Mouse (Mus musculus): ENCODE measurements around the gene Nudt7. TPM values are rescaled to one million over a fixed set of nuclear protein-coding genes. Genes with fewer than 3 reads are reported as not detected.

The Nudt7 gene
- polyA plus RNA-seq, 1 experiment from 2014 or later = 35.1 TPM

DNA sequence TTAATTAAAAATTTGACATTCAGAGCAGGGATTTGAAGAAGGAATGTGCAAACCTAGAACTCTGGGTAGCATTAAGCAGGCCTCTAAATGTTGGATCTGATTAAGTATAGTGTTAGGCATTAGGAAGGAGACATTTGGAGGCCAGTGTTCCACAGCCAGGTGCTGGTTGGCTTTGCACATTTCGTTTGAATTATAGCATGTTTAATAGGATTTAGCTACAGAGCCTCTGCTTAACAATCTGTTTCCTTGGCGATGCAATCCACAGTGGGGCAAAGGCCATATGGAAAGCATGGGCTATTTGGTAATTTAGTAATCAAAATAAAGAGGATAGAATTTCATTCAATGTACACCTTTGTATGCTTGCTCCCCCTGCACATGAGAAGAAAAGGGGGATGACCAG lies 32.4 kb downstream of the Nudt7 start:
- H3K9ac ChIP-seq (ENCODE audit: low read length) = no peak overlapping the region
- H3K9me3 ChIP-seq (ENCODE audit: control insufficient read depth, low read length) = no peaks in the 10 kb centered on the region
- H3K36me3 ChIP-seq (ENCODE audit: control insufficient read depth, insufficient read depth, low read length) = no peaks in the 10 kb centered on the region
- no peak overlapping the region for H3K4me2 ChIP-seq (ENCODE audit: low read length)
- H3K4me3 ChIP-seq (ENCODE audit: control insufficient read depth in 1 of 2, insufficient read depth in 1 of 2, low read depth in 1 of 2, low read length in 2 of 2) = no peak overlapping the region
- no peaks in the 10 kb centered on the region for H3K27me3 ChIP-seq (ENCODE audit: control insufficient read depth, insufficient read depth, low read length)
- WGBS = 82% methylated on average over 2 of the region's 2 CpGs
- no peak for ATAC-seq (ENCODE audit: insufficient number of reproducible peaks, insufficient read depth, low FRiP score, low read depth)
- H3K4me1 ChIP-seq (ENCODE audit: control insufficient read depth in 2 of 2, insufficient read depth in 2 of 2, low read length in 2 of 2) = no peaks in the 10 kb centered on the region
- H3K27ac ChIP-seq (replicated peaks in 1 of 2; ENCODE audit: control insufficient read depth in 1 of 2, insufficient read depth in 1 of 2, low read depth in 2 of 2, low read length in 2 of 2) = no peak overlapping the region

DNA sequence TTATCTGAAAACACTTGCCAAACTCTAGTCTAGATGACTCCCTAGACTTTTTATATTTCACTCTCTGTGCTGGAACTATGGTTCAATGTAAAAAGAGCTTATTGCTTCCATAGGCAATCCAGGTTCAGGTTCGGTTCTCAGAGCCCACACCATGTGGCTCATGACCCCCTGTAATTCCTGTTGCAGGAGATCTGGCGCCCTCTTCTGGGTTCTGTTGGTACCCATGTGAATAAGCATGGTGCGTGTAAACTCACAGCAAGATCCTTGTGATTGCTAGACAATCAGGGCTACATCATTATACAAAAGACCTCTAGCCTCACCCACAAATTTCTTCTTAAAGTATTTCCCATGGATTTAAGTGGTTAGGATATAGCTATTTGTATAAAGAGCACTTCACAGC lies 43.4 kb downstream of the Nudt7 start:
- Histone ChIP-seq H3K27me3 (ENCODE audit: control insufficient read depth, insufficient read depth, low read length) (no peaks in the 10 kb centered on the region), H3K4me2 (ENCODE audit: low read length) (no peak overlapping the region), H3K4me1 (ENCODE audit: control insufficient read depth in 2 of 2, insufficient read depth in 2 of 2, low read length in 2 of 2) (no peaks in the 10 kb centered on the region), H3K9ac (ENCODE audit: low read length) (no peak overlapping the region), H3K27ac (replicated peaks in 1 of 2; ENCODE audit: control insufficient read depth in 1 of 2, insufficient read depth in 1 of 2, low read depth in 2 of 2, low read length in 2 of 2) (no peak overlapping the region), H3K36me3 (ENCODE audit: control insufficient read depth, insufficient read depth, low read length) (no peaks in the 10 kb centered on the region), H3K9me3 (ENCODE audit: control insufficient read depth, low read length) (no peaks in the 10 kb centered on the region), H3K4me3 (ENCODE audit: control insufficient read depth in 1 of 2, insufficient read depth in 1 of 2, low read depth in 1 of 2, low read length in 2 of 2) (no peak overlapping the region)
- ATAC-seq (ENCODE audit: insufficient number of reproducible peaks, insufficient read depth, low FRiP score, low read depth) = no peak
- 70% methylated on average over 3 of the region's 3 CpGs for WGBS

DNA sequence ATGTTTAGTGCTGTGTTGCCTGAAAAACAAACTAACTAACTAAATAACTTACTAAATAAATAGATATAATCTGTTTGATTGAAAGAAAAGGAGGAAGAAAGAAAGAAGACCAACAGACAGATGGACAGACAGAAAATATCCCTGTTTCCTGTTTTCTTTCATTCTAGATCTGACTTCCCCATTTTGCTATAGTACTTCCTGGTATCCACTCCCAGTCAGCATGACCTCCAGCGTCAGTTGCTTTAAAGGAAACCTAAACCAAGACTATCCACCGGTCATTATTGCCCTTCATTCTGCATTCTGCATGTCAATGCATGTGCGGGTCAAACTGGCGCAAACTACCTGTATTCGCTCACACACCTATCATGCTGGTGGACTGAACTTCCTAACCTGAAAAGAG lies 60.0 kb downstream of the Nudt7 start:
- Histone ChIP-seq H3K9me3 (ENCODE audit: control insufficient read depth, low read length) (no peaks in the 10 kb centered on the region), H3K4me3 (ENCODE audit: control insufficient read depth in 1 of 2, insufficient read depth in 1 of 2, low read depth in 1 of 2, low read length in 2 of 2) (no peak overlapping the region), H3K27me3 (ENCODE audit: control insufficient read depth, insufficient read depth, low read length) (no peaks in the 10 kb centered on the region), H3K9ac (ENCODE audit: low read length) (no peak overlapping the region), H3K4me1 (ENCODE audit: control insufficient read depth in 2 of 2, insufficient read depth in 2 of 2, low read length in 2 of 2) (no peaks in the 10 kb centered on the region), H3K27ac (replicated peaks in 1 of 2; ENCODE audit: control insufficient read depth in 1 of 2, insufficient read depth in 1 of 2, low read depth in 2 of 2, low read length in 2 of 2) (no peak overlapping the region), H3K36me3 (ENCODE audit: control insufficient read depth, insufficient read depth, low read length) (no peaks in the 10 kb centered on the region), H3K4me2 (ENCODE audit: low read length) (no peak overlapping the region)
- 85% methylated on average over 5 of the region's 5 CpGs for WGBS
- ATAC-seq (ENCODE audit: insufficient number of reproducible peaks, insufficient read depth, low FRiP score, low read depth) = no peak

DNA sequence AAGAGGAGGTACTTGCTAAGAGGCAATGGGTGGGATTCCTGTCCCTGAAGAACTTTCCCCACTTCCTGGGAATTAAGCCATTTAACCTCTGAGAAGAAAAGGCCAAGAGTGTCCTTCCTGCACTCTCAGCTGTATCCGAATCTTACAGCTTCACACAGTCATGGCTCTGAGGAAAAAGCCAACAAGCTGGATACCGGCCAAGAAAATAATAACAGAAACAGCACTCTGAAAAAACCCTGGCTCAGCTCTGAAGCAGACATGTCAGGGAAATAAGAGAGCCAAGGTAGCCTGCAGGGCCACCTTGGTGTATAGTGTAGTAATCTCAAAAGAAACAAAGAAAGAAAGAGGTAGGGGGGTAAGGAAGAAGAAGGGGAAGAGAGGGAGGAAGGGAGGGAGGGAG lies 65.6 kb downstream of the Nudt7 start:
- WGBS = 40% methylated on average over 2 of the region's 2 CpGs
- Histone ChIP-seq H3K4me1 (ENCODE audit: control insufficient read depth in 2 of 2, insufficient read depth in 2 of 2, low read length in 2 of 2) (no peaks in the 10 kb centered on the region), H3K4me2 (ENCODE audit: low read length) (no peak overlapping the region), H3K27ac (replicated peaks in 1 of 2; ENCODE audit: control insufficient read depth in 1 of 2, insufficient read depth in 1 of 2, low read depth in 2 of 2, low read length in 2 of 2) (no peak overlapping the region), H3K9me3 (ENCODE audit: control insufficient read depth, low read length) (no peaks in the 10 kb centered on the region), H3K27me3 (ENCODE audit: control insufficient read depth, insufficient read depth, low read length) (peaks cover 5% of the 10 kb centered on the region), H3K36me3 (ENCODE audit: control insufficient read depth, insufficient read depth, low read length) (no peaks in the 10 kb centered on the region), H3K4me3 (ENCODE audit: control insufficient read depth in 1 of 2, insufficient read depth in 1 of 2, low read depth in 1 of 2, low read length in 2 of 2) (no peak overlapping the region), H3K9ac (ENCODE audit: low read length) (no peak overlapping the region)
- ATAC-seq (ENCODE audit: insufficient number of reproducible peaks, insufficient read depth, low FRiP score, low read depth) = no peak

Other genes starting within 250 kb of the Nudt7 start
- gene Vat1l, start 72.1 kb downstream of the Nudt7 start, polyA plus RNA-seq (2014; fragmentation: Nextera tagmentation; extraction: Ambion mirVana) = 0.20 TPM in 1 of 2 replicates, not detected in the other